Mouse (Mus musculus): ENCODE measurements around the gene Sept6. TPM values are rescaled to one million over a fixed set of nuclear protein-coding genes. Genes with fewer than 3 reads are reported as not detected.
A peak's percentile ranks its signal among the peaks of the same experiment; 100 is the strongest.

Gene Sept6
- polyA plus RNA-seq, 1 experiment from 2014 or later, result 78.2 TPM

DNA sequence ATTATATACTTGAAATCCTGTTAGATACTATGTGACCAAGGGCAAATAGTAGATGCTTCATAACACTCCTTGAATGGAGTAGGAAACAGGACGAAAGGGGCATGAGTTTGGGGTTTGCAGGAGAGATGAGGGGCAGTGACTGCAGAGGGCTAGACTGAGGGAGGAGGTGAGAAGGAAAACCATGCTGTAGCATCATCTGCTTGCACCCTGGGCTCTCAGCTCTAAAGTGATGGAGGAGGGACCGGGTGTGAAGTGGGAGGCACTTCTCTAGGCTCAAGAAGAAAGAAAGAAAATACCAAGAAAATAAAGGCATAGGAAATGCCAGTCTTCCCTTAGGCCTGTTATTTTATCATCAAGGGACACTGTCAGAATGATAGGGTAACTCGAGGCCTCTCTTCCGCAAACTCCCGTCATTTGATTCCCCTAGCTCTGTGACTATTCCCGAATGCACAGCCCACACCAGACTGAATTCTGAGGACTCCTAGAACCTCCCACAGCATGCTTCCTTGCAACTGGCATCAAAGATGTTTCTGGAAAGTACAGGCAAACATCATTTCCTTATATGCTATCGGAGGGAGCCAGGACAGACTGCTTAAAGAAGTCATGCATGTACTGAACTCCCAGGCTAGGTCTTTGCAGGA, 56.1 kb downstream of the Sept6 start:
- no peaks in the 10 kb centered on the region for H3K9me3 ChIP-seq (replicated peaks; ENCODE audit: control insufficient read depth, low read length, poor library complexity, severe bottlenecking)
- H3K4me3 ChIP-seq (ENCODE audit: low read depth, low read length), result no peak overlapping the region
- no peak overlapping the region for H3K4me2 ChIP-seq (ENCODE audit: low read length)
- WGBS, result 77% methylated on average over 7 of the region's 7 CpGs
- no peak overlapping the region for H3K27ac ChIP-seq (ENCODE audit: low read length)
- ATAC-seq, result no peak
- H3K9ac ChIP-seq (ENCODE audit: low read depth, low read length), result no peak overlapping the region
- no peaks in the 10 kb centered on the region for H3K4me1 ChIP-seq (ENCODE audit: control insufficient read depth, insufficient read depth, low read length)
- no peaks in the 10 kb centered on the region for H3K27me3 ChIP-seq (ENCODE audit: control insufficient read depth, insufficient read depth, low read depth, low read length)
- H3K36me3 ChIP-seq (ENCODE audit: control insufficient read depth, insufficient read depth, low read length), result no peaks in the 10 kb centered on the region

DNA sequence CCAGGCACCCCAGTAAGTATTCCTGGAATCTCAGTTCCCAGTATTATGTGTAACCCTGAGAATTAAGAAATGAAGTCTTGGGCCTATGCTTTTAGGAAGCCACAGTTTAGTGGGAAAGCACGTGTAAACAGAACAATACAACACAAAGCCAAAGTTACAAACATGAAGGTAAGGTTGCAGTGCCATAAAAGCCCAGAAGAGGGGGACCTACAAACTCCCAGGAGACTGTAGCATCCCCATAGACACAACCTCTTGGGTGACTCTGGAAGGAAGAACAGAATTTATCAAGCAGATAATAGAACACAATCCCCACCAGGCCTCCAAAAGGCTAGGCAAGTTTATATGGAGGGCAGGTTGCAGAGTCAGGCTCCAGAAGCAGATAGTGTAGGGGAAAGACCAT, 61.0 kb downstream of the Sept6 start:
- Histone ChIP-seq H3K36me3 (ENCODE audit: control insufficient read depth, insufficient read depth, low read length) (0 out of 2 replicates have a peak, but pooled peaks cover 2% of the 10 kb centered on the region), H3K9ac (ENCODE audit: low read depth, low read length) (no peak overlapping the region), H3K4me1 (ENCODE audit: control insufficient read depth, insufficient read depth, low read length) (no peaks in the 10 kb centered on the region), H3K4me3 (ENCODE audit: low read depth, low read length) (no peak overlapping the region), H3K9me3 (replicated peaks; ENCODE audit: control insufficient read depth, low read length, poor library complexity, severe bottlenecking) (no peaks in the 10 kb centered on the region), H3K27me3 (ENCODE audit: control insufficient read depth, insufficient read depth, low read depth, low read length) (no peaks in the 10 kb centered on the region), H3K27ac (ENCODE audit: low read length) (no peak overlapping the region), H3K4me2 (ENCODE audit: low read length) (no peak overlapping the region)
- 24% methylated on average over 1 of the region's 1 CpGs for WGBS
- ATAC-seq, result no peak

DNA sequence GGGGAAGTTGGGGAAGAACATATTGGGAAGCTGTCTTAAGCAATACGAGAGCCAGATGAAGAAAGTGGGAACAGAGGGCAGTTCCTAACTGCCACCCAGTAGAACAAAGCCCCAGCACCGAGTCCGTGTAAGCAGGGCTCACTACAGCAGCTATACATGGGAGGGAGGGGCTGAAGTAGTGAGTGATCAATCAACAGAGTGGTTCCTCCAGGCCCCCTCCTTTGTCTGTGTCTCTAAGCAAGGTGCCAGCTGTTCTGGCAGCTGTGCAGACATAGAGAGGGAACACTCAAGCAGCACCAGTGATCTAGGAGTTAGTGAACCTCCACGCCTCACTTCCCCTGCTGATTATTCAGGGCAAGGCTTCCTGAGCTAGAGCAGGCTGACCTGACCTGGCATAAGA, 61.9 kb downstream of the Sept6 start:
- no peak overlapping the region for H3K4me3 ChIP-seq (ENCODE audit: low read depth, low read length)
- H3K27ac ChIP-seq (ENCODE audit: low read length), result no peak overlapping the region
- H3K4me1 ChIP-seq (ENCODE audit: control insufficient read depth, insufficient read depth, low read length), result no peaks in the 10 kb centered on the region
- H3K27me3 ChIP-seq (ENCODE audit: control insufficient read depth, insufficient read depth, low read depth, low read length), result no peaks in the 10 kb centered on the region
- WGBS, result 74% methylated on average over 4 of the region's 4 CpGs
- H3K9me3 ChIP-seq (replicated peaks; ENCODE audit: control insufficient read depth, low read length, poor library complexity, severe bottlenecking), result no peaks in the 10 kb centered on the region
- ATAC-seq, result no peak
- H3K4me2 ChIP-seq (ENCODE audit: low read length), result no peak overlapping the region
- H3K36me3 ChIP-seq (ENCODE audit: control insufficient read depth, insufficient read depth, low read length), result 0 out of 2 replicates have a peak, but pooled peaks cover 3% of the 10 kb centered on the region
- H3K9ac ChIP-seq (ENCODE audit: low read depth, low read length), result no peak overlapping the region

DNA sequence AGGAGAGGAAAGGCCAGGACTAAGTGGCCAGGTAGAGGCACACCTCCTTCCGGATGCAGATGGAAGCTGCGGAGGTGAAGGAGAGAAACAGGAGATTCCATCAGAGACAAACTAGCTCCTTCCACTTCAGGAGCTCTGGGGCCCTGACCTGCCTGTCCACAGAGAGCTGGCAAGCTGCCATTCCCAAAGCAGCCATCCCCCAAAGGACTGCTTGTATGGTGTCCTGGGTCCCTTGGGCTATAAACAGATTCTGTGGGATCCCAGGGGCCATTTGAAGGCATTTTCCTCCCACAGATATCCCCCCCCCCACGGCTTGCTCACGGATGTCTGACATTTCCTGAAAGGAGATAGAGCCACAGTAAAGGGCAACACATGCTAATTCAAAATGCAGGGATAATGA, 62.8 kb downstream of the Sept6 start:
- Histone ChIP-seq H3K9me3 (replicated peaks; ENCODE audit: control insufficient read depth, low read length, poor library complexity, severe bottlenecking) (no peaks in the 10 kb centered on the region), H3K4me3 (ENCODE audit: low read depth, low read length) (no peak overlapping the region), H3K27ac (ENCODE audit: low read length) (no peak overlapping the region), H3K27me3 (ENCODE audit: control insufficient read depth, insufficient read depth, low read depth, low read length) (no peaks in the 10 kb centered on the region), H3K4me1 (ENCODE audit: control insufficient read depth, insufficient read depth, low read length) (no peaks in the 10 kb centered on the region), H3K4me2 (ENCODE audit: low read length) (no peak overlapping the region), H3K36me3 (ENCODE audit: control insufficient read depth, insufficient read depth, low read length) (0 out of 2 replicates have a peak, but pooled peaks cover 3% of the 10 kb centered on the region), H3K9ac (ENCODE audit: low read depth, low read length) (no peak overlapping the region)
- ATAC-seq, result no peak
- 83% methylated on average over 4 of the region's 4 CpGs for WGBS

DNA sequence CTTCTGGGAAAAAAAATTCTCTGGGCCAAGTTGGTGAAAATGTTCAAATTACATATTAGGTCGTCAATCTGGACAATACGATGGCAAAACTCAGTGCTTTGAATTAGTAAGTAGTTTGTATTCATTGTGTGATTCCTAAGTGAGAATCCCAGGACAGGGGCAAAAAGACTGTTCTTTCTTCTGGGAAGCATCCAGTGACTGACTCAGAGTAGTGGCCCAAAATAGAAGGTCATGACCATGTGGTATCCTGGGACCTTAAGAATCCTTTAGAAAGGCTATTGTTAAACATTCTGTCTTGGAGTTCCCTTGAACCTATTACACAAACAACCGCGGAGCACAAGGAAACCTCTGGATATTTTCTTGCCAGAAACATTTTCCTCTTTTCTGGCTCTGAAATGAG, 70.2 kb downstream of the Sept6 start:
- no peaks in the 10 kb centered on the region for H3K4me1 ChIP-seq (ENCODE audit: control insufficient read depth, insufficient read depth, low read length)
- H3K4me2 ChIP-seq (ENCODE audit: low read length), result no peak overlapping the region
- 87% methylated on average over 4 of the region's 4 CpGs for WGBS
- no peaks in the 10 kb centered on the region for H3K27me3 ChIP-seq (ENCODE audit: control insufficient read depth, insufficient read depth, low read depth, low read length)
- no peaks in the 10 kb centered on the region for H3K9me3 ChIP-seq (replicated peaks; ENCODE audit: control insufficient read depth, low read length, poor library complexity, severe bottlenecking)
- H3K4me3 ChIP-seq (ENCODE audit: low read depth, low read length), result no peak overlapping the region
- H3K36me3 ChIP-seq (ENCODE audit: control insufficient read depth, insufficient read depth, low read length), result 0 out of 2 replicates have a peak, but pooled peaks cover 5% of the 10 kb centered on the region
- no peak overlapping the region for H3K9ac ChIP-seq (ENCODE audit: low read depth, low read length)
- no peak for ATAC-seq
- no peak overlapping the region for H3K27ac ChIP-seq (ENCODE audit: low read length)

DNA sequence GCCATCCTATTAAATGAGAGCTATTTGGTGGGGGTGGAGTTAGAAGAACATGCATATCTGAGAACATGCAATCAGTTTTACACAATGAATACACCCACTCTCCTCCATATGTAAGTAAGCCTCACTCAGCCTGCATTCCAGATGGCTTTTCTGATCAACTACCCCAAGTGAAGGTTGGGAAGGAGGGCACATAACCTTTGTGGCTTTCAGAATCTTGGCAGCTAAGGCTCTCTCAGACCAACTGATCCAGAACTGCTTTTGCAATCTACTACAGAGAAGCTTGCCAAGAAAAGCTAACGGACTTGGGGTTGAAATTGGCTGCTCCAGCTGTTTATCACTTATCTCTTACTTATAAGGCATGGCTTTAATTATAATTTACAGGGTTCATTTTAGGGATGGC, 73.8 kb downstream of the Sept6 start:
- no peak overlapping the region for H3K4me3 ChIP-seq (ENCODE audit: low read depth, low read length)
- H3K36me3 ChIP-seq (ENCODE audit: control insufficient read depth, insufficient read depth, low read length), result 0 out of 2 replicates have a peak, but pooled peaks cover 3% of the 10 kb centered on the region
- no peak overlapping the region for H3K4me2 ChIP-seq (ENCODE audit: low read length)
- H3K9me3 ChIP-seq (replicated peaks; ENCODE audit: control insufficient read depth, low read length, poor library complexity, severe bottlenecking), result no peaks in the 10 kb centered on the region
- no peak overlapping the region for H3K9ac ChIP-seq (ENCODE audit: low read depth, low read length)
- H3K4me1 ChIP-seq (ENCODE audit: control insufficient read depth, insufficient read depth, low read length), result no peaks in the 10 kb centered on the region
- 74% methylated on average over 1 of the region's 1 CpGs for WGBS
- no peaks in the 10 kb centered on the region for H3K27me3 ChIP-seq (ENCODE audit: control insufficient read depth, insufficient read depth, low read depth, low read length)
- no peak for ATAC-seq
- no peak overlapping the region for H3K27ac ChIP-seq (ENCODE audit: low read length)

DNA sequence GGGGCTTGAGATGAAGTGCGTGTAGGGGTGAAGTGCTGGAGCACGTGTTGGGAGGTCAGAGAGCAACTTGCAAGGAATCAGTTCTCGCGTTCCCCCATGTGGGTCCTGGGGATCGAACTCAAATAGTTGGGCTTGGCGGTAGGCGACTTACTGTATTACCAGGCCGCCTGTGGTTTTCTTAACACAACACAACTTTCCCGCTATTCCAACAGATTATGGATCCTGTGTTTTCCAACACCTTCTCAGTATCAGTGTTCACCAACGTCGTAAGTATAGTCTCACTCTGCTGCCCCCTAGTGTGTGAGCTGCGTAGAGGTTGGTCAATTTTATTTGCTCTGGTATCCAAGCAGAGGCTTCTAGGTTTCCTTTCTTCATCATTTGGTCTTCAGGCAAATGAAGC, 80.3 kb downstream of the Sept6 start:
- Histone ChIP-seq H3K27ac (ENCODE audit: low read length) (no peak overlapping the region), H3K9ac (ENCODE audit: low read depth, low read length) (no peak overlapping the region), H3K4me2 (ENCODE audit: low read length) (no peak overlapping the region), H3K27me3 (ENCODE audit: control insufficient read depth, insufficient read depth, low read depth, low read length) (no peaks in the 10 kb centered on the region), H3K9me3 (replicated peaks; ENCODE audit: control insufficient read depth, low read length, poor library complexity, severe bottlenecking) (no peaks in the 10 kb centered on the region), H3K4me1 (ENCODE audit: control insufficient read depth, insufficient read depth, low read length) (no peaks in the 10 kb centered on the region), H3K36me3 (ENCODE audit: control insufficient read depth, insufficient read depth, low read length) (no peaks in the 10 kb centered on the region), H3K4me3 (ENCODE audit: low read depth, low read length) (no peak overlapping the region)
- WGBS, result 47% methylated on average over 12 of the region's 12 CpGs
- ATAC-seq, result peak; percentile 56

DNA sequence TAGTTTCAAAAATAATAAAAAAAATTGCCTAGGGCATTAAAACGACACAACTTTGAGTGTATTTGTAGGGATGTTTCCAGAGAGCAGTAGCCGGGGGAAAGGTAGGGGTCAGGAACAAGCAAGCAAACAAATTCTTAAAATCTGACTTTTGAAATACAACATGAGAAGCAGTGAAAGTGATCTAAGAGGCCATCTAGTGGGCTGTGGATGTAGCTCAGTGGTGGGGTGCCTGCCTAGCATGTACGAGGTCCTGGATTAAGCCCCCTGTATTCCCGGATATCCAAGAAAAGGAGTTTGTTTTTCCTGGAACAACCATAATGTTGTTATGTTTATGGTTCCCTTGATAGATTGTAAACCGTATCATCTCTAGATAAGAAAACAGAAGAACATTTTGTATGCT, 85.1 kb downstream of the Sept6 start:
- Histone ChIP-seq H3K27me3 (ENCODE audit: control insufficient read depth, insufficient read depth, low read depth, low read length) (no peaks in the 10 kb centered on the region), H3K27ac (ENCODE audit: low read length) (no peak overlapping the region), H3K4me3 (ENCODE audit: low read depth, low read length) (no peak overlapping the region), H3K4me2 (ENCODE audit: low read length) (no peak overlapping the region), H3K4me1 (ENCODE audit: control insufficient read depth, insufficient read depth, low read length) (no peaks in the 10 kb centered on the region), H3K9me3 (replicated peaks; ENCODE audit: control insufficient read depth, low read length, poor library complexity, severe bottlenecking) (no peaks in the 10 kb centered on the region), H3K36me3 (ENCODE audit: control insufficient read depth, insufficient read depth, low read length) (no peaks in the 10 kb centered on the region), H3K9ac (ENCODE audit: low read depth, low read length) (no peak overlapping the region)
- no peak for ATAC-seq
- 30% methylated on average over 5 of the region's 5 CpGs for WGBS

DNA sequence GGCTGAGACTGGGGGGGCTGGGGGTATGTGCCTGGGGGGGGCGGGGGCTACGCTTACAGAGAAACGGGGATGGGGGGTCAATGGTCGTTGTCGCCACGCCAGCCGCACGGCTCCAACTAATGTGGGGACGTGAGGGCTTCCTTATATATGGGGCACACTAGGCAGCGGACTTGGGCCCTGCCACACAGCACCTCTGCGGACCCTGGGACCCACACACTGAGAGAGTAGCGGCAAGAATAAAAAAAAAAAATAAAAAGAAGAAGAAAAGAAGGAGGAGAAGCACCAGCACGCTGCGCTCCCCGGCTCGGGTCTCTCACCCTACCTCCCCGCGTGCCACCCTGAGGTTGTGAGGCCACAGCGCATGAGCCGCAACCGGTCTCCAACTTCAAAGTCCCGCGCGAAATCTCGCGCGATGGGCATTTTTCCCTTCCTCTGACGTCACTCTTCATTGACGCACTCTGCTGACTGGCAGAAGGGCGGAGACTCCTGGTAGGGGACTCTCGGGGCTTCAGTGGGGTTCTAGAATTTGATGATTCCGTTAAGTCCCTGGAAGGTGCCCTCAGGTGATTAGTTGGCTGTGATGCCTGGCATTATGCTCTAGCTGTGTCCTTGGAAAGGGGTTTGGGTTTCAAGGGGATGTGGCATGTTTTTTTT, 88.4 kb downstream of the Sept6 start:
- 14% methylated on average over 31 of the region's 32 CpGs for WGBS
- H3K27me3 ChIP-seq (ENCODE audit: control insufficient read depth, insufficient read depth, low read depth, low read length), result no peaks in the 10 kb centered on the region
- peak overlapping the region; percentile 70 for H3K9ac ChIP-seq (ENCODE audit: low read depth, low read length)
- H3K36me3 ChIP-seq (ENCODE audit: control insufficient read depth, insufficient read depth, low read length), result no peaks in the 10 kb centered on the region
- H3K27ac ChIP-seq (ENCODE audit: low read length), result peak overlapping the region; percentile 88
- peak overlapping the region; percentile 53 for H3K4me2 ChIP-seq (ENCODE audit: low read length)
- peak; percentile 92 for ATAC-seq
- no peaks in the 10 kb centered on the region for H3K9me3 ChIP-seq (replicated peaks; ENCODE audit: control insufficient read depth, low read length, poor library complexity, severe bottlenecking)
- H3K4me1 ChIP-seq (ENCODE audit: control insufficient read depth, insufficient read depth, low read length), result no peaks in the 10 kb centered on the region
- H3K4me3 ChIP-seq (ENCODE audit: low read depth, low read length), result peak overlapping the region; percentile 59
